Mouse (Mus musculus): ENCODE measurements around the gene Nr1i2.
"Not testable (repeated sequence)": the region's sequence is repeated elsewhere in the genome, so short reads cannot be mapped to it uniquely, and the experiment has no call there.

Gene Nr1i2
- long read RNA-seq, experiment 1, result 0 reads
- long read RNA-seq, experiment 2, result 0 reads

DNA sequence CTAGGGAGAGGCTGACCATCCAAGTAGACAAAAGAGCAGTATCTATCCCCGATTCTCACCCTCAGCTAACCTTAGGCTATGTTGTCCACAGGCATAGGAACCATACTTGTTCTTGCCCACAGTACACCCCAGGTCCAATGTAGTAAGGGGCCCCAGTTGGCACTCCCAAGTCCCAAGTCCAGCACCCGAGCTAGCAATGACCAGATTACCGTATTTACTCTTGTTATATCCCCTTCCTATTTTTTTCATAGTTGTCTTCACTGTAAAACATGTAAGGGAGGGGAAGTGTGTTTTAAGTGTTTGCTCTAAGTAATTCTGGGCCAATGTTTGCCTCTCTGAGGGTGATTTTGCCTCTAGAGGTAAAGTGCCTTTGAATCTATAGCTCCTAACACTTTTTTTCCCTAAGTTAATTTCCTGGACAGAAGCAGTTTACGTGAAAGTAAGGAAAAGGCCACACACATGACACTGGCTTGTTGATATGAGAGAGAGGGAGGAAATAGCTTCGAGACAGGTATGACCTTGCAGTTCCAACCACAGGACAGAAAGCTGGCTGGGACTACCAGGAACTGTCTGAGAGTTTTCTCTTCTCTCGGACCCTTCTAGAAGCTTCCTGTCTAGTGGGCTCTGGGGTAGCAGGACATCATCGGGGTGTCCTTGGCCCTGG is at the start of gene Nr1i2:
Nr1i2 (minus strand) TSS at position 140 of the 664 bp plus-strand sequence.
- intact Hi-C loops (cut with DNase I), result no loop called here

DNA sequence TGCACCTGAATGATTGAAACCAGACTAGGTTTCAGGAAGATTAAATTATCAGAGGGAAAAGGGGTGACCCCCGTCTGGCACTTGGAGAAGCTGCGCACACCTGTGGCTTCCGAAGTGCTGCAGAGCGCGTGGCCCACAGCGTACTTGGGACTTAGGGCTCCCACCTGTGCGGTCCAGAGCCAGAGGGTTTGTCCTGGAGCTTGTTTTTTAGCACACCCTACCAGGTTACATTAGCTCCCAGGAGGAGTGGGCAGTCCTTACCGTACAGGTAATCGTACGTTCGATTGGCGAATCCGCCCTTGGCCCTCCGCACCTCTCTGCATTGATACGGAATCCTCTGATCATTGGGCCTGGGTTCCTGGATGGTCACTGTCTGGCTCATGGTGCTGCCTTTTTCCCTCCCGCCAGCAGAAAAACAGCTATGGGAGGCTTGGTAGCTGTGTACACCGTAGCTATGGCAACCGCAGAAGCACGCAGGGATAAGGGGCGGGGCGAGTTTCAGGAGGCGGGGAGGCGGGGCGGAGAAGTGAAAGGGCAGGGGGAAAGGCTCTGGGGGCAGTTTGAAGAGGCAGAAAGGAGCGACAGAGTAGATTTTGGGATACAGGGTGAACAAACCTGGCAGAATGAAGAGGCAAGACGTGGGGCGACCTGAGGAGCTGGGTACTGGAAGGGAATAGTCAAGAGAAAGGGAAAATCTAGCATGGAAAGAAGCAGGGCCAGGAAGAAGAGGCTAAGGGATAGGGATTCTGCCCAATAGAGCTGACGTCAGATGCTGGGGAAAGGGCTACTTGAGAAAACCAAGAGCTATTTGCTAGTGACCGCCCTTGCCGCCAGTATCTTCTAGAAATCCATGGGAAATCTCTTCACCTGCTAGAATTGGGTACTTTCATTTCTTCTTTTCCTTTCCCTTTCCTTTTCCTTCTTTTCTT is 47.0 kb upstream of the Nr1i2 start, which contains the start of gene Maats1:
Maats1 (minus strand) TSS at position 748 of the 929 bp plus-strand sequence.
- intact Hi-C loops (cut with DNase I), result no loop called here

DNA sequence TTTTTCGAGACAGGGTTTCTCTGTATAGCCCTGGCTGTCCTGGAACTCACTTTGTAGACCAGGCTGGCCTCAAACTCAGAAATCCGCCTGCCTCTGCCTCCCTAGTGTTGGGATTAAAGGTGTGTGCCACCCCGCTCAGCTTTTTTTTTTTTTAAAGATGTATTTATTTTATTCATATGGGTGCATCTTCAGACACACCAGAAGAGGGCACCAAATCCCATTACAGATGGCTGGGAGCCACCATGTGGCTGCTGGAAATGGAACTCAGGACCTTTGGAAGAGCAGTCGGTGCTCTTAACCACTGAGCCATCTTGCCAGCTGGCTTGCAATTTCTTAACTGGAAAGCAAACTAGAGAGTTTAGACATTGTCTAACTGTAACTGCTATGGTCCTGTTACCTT is 43.5 kb upstream of the Nr1i2 start:
- intact Hi-C loops (cut with DNase I), result not testable (repeated sequence)

DNA sequence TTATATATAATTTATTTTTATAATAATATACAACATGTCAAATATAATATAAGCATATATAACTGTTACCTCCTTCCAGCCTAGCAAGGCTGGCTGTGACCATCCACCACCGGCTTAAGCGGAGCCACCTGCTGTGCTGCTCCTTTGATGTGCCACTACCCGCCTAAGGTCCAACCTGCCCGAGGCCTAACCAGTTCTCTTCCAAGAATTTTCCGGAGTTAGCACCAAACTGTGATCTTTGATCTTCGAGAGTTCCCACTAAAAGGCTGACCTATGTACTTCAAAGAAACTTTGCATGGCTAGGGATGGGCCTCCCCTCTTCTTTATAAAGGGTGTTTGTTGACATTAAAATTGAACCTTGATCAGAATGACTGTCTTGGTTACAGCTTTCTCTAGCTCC is 39.8 kb upstream of the Nr1i2 start:
- intact Hi-C loops (cut with DNase I), result no loop called here

DNA sequence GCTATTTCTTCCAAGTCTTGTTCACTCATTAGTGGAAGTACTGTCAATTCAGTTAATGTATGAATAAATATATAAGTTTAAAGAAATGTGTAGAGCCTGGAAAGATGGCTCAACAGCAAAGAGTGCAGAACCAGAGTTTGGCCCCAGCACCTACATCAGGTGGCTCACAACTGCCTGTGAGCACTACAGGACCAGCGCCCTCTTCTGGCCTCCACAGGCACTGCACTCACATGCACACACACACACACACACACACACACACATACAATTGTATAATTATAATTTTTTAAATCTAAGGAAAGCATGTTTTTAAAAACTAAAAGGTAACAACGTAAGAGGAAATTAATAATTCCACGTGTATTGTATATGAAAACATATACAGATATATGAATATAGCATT is 34.7 kb upstream of the Nr1i2 start:
- intact Hi-C loops (cut with DNase I), result no loop called here

DNA sequence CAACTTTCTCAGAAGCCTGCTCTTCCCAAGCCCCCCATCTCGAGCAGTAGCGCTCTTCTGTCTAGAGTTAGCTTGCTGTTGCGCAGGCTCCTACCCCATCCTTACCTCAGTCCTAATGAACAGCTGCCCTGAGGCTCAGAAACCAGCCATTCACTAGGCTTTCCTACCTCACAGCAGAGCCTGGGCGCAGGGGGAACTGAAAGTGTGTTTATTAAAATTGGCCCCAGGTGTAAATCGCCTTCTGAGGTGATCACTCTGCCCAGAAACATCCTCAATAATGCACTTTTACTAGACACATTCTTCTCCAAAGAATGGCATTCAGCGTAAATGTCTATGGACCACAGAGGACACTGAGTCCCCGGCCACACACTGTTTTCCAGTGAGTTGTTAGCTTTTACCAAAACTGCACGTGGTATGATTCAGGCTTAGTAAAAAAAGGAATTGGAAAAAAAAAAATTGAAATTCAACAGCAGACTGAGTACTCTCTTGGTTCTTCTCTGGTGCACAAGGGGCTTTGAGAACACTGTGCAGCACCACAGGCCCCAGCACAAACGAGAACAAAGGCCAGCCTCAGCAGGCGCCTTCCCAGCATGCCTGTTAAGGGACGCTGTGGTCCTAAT is 32.3 kb upstream of the Nr1i2 start:
- intact Hi-C loops (cut with DNase I), result no loop called here

DNA sequence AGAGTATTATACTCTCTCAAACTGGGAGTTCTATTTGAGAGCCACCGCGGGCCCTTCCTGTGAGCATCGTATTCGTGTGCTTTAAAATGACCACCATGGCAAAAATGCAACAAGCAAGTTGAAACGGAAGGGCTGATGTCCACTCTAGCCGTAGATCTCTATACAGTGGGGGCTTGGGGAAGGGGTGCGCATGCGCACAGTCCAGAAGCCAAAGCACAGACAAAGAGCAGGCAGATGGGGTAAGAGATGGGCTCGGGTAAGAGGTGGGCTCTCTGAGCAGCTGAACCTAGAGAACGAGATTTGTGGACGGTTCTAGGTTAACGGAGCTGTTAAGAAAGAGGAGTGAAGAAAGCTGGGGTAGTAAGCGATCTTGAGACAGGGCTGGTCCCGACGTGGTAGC is 29.7 kb upstream of the Nr1i2 start:
- intact Hi-C loops (cut with DNase I), result no loop called here

DNA sequence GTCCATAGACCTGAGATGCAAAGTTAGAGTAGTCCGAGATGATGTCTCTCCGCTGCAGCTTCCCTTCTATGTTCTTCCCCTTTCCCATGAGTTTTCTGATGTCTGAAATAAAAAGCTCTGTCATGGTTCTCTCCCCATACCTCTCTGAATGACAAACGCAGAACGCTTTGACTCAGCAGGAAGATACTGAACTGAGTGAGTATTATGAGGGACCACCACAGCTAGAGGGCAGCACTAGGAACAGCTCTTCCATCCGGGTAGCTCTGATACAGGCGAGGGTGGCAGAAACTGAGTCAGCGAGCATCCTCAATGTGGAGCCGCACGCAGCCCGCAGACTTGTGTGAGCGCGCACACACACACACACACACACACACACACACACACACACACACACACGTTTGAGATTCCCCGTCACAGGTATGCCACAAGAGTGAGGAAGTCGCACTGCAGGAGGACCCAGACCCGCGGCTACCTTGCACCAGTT is 26.9 kb upstream of the Nr1i2 start:
- intact Hi-C loops (cut with DNase I), result no loop called here

DNA sequence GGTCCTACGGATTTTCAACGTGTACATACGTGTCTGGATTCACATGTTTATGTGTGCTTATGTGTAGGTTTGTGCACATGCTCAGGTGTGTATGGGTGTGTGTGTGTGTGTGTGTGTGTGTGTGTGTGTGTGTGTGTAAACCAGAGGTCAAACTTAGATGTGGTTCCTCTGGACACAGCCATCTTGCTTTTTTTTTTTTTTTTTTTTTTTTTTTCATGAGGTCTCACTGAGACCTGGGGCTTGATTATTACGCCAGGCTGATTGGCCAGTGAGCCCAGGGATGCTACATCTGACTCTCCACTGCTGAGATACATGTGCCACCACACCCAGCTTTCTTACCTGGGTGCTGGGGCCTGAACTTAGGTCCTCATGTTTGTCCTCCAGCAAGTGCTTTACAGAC is 24.5 kb upstream of the Nr1i2 start:
- intact Hi-C loops (cut with DNase I), result no loop called here

DNA sequence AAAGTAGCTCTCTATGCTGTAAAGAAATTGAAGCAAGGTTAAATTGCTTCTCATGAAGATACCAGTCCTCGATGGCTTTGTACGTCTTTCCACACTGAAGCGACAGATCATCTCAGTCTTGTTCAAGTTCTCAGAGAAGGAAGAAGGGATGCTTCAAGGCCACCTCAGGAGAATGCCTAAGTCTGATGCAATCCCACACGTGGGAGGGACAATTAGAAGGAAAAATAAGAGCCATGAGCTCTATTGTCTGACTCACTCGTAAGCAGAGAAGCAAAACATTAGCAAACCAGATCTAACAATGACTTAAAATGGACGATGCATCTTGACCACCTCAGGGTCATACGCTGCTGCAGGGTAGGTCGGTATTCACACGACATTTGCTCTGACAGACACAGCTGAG is 23.9 kb upstream of the Nr1i2 start:
- intact Hi-C loops (cut with DNase I), result no loop called here

DNA sequence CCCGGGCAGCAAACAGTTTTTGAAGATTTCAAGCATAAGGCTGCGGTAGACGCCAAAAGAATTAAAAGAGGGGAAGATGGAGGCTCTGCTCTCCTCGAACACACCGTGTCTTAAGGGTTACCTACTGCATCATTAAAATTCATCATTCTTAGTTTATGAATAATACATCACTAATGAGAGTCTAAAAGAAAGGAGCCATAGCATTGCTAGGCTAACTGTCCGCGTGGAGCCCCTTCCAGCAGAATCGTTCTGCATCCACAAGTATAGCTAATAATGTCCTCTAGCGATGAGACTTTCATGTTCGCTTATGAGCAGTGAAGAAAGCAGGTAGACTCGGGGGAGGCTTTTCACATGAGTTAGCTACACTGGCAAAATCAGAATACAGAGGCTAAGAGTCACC is 13.6 kb upstream of the Nr1i2 start:
- intact Hi-C loops (cut with DNase I), result no loop called here

DNA sequence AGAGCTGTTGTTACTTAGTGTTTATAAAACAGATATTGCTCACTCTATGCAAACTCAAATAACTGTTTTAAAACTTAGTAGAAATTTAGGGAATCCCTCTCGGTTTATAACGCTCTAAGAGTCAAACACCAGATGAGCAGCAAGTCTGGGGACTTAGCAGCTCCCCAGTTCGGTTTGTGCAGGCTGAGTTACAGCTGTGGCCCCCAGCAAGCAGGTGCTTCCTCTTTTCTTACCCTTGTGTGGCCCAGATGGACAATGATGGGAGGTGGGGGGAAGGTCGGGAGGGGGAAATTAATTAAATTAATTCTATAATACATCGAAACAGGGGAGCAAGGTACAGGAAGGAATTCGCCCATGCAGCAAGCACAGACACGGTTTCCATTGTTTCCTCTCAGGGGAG is 13.0 kb upstream of the Nr1i2 start:
- intact Hi-C loops (cut with DNase I), result no loop called here

DNA sequence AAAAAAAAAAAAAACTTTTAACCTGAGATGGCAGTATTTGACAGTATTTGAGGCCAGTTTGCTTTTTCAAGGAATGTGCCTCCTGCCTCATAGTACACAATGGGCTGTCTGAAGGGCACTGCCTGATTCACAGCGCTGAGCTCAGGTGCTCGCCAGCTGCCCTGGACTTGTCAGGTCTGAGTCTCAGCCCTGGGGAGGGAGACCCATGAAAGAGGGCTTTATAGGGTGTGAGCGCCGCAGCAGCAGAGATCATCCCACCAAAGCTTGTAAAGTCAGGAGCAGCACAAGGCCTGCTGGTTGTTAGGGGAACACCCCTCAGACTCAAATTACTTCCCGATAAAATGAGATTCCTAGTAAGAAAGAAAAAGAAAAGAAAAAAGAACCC is 12.6 kb upstream of the Nr1i2 start:
- intact Hi-C loops (cut with DNase I), result no loop called here

DNA sequence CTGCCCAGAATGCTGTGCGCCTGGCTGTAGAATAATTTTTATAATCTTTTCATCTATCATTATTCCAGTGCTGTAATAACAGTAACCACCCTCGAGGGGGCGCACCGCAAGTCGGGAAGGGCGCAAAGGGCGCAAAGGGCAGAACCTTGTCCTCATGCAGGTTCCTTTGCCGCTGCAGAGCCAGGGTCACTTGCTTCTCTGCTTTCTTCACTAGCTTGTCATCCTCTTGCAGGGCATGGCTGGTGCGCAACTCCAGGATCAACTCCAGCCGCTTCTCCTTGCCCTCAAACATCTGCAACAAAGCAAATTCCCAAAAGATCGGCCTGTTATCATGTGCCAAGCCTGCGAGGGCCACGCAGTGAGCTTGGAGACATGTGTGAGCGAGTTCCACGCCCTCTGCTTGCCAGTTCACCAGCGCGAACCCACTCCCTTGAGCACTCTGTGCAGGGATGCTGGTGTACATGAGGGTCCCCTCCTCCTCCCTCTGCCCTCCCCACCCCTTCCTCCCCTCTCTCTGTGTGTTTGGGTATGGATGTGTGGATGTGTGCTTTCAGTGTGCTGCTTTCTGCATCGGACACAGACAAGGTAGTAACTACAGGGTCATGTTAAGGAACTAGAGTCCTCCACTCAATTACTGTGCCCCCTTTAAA is 12.1 kb upstream of the Nr1i2 start:
- intact Hi-C loops (cut with DNase I), result no loop called here

DNA sequence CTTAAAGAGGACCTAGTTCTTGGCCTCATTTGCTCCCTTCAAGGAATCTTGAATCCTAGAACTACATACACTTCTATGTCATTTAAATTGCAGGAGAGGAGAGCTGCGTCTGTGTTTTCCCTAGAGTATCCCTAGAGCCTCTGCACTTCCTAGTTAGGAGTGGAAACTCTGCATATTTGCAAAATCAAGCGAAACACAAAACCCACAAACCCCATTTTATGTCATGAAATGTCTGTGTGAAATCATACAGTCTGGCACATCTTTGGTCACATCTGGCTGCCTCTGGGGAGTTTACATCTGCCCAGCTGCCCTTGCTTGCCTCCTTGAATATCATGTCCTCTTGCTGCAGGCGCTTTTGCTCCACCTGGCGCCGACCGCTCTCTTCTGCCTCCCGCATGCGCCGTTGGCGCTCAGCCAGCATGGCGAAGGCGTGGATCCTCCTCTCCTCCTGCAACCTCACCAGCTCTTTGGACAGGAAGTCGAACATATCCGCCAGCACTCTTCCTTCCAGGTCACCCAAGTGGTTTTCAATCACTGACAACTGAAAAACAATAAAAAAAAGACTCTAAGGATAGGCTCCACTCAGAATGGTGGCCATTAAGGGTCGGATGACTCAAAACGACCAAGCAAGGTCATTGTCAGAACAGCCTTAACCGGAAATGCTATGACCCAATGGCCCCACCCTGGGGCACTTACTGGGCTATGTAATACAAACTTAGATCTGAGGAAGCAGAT is 10.0 kb upstream of the Nr1i2 start:
- intact Hi-C loops (cut with DNase I), result no loop called here

DNA sequence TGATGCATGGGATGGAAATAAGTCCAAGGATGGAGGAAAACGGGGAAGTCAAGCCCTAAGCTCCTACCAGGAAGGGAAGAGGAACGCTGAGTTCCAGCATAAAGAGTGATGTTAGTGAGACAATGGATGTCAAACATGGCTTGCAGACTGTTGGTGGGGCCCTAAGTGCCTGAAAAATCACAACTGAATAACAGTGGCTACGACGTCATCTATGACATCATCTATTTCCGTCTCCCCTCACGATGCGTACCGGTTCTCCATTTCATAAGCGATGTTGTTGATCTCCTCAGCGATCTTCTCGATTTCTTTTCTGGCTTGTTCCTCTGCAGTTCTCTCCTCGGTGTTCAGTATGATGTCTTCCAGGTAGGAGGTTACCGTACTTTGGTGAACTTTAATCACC is 7.7 kb upstream of the Nr1i2 start:
- intact Hi-C loops (cut with DNase I), result no loop called here

DNA sequence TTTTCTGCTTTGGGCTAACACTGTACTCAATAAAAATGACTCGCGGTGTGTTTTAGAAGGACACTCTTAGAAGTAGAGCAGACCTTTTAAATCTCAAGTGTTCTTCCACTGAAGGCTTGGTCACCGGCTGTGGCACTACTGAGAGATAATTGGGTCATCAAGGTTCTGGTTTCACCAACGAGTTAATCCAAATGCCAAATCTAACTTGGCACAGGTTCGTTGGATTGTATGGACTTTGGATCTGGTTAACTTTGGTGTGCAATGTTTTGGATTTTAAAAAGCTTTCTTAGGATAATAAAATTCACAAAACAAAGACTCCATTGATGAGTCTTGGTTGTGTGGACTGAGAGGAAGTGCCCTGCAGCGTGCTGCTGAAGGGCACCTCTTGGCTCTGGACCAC is 3.8 kb upstream of the Nr1i2 start:
- intact Hi-C loops (cut with DNase I), result no loop called here

DNA sequence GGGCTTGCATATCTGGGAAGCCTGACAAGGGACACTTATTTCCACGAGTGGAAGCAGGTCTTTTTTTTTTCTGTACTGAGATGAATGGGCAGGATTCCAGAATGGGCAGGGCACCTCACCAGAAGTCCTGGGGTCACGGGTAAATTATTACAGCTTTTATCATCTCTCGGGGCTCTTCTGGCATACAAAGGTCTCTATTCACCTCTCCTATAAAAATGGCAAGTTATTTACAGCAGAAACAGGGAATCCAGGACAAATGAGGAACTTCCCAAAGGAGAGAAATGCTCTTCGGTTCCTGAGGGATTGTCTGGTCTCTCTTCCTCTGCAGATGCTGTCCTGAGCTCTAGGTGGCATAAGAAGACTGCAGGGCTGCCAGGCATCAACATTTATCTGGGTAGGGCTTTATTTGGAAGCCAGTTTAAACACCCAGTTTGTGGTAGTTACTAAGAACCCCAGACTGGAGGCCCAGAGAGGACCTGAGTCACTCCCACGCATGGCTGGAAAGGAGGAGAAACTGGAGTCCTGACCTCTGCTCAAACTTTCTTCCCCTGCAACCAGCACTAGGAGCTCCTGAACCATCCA is 816 bp upstream of the Nr1i2 start:
- intact Hi-C loops (cut with DNase I), result no loop called here

DNA sequence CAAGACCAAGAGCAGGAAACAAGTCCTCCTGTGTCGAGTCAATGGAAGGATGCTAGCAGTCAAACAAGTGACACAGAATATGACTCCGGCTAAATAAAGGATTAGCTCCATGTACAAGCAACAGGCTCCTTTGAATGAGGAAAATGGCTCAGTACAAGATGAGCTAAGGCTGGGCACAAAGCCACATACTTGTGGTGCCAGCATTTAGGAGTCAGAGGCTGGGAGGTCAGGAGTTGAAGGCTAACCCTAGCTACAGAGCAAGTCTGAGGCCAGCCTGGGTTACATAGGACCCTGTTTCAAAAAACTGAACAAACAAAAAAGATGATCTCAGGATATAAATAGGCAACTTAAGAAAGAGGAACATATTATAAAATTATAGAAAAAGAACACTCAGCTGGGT is 4.5 kb downstream of the Nr1i2 start:
- intact Hi-C loops (cut with DNase I), result no loop called here

DNA sequence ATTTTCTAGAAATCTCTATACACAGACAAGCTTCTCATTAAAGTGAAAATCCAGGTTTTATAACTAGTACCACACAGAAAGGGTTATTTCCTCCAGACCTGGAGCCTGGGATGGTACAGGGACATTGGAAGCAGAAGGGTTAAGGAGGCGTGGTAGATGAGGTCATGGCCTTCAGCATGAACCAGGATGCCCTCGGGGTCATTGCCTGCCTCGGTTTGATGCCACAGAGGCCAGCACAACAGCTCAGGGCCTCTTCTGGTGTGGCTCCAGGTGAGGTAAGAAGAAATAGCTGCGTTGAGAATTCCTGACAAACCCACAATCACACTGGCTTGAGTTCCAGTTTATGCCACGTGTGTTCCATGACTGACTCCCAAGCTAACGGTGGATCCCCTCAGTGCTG is 5.8 kb downstream of the Nr1i2 start:
- intact Hi-C loops (cut with DNase I), result no loop called here

DNA sequence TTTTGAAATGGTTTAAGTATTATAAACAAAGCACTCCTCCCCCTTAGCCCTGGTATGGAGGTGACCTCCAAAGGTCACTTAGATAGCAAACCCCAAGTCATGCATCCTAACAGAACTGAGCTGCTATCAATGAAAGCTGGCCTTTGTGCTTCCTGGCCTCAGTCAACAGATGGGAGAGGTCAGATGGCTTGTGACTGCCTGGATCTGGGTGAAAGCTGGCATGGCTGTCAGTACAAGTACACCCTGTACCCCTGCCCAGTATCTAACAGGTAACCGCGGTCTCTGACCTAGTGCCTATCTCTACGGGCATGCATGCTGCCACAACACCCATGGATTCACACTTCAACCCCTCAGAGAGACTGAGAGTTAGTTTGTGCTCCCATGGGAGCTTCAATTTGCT is 6.9 kb downstream of the Nr1i2 start:
- intact Hi-C loops (cut with DNase I), result no loop called here
